Mouse (Mus musculus) thymus, adult 2 months (tissue): Measurements from ENCODE around the gene Scyl2.

ENCODE experiments used
- CTCF ChIP-seq: fragments of 200-500 bp; IDR thresholded peaks from 2 replicates; pipeline ENCODE4 v1.5.1; 2012; ENCODE audit warnings: mild to moderate bottlenecking, control low read depth, low read length, moderate library complexity, borderline replicate concordance; ENCODE audit not compliant: control insufficient read depth, poor library complexity, insufficient read depth; ENCODE audit errors: extremely low read depth
- POLR2A ChIP-seq: fragments of 200-500 bp; IDR thresholded peaks from 2 replicates; pipeline ENCODE4 v1.6.1; 2012; ENCODE audit warnings: mild to moderate bottlenecking, low read length, control low read depth, moderate library complexity; ENCODE audit not compliant: control insufficient read depth, poor library complexity, insufficient read depth; ENCODE audit errors: extremely low read depth

- TF ChIP-seq CTCF: no peak
- no peak for TF ChIP-seq POLR2A
Measured at GRCm38 (mm10) chr10:89676609-89677008, 9.5 kb downstream of the Scyl2 start.
